Mouse (Mus musculus): ENCODE results near the gene CT030661.1.
"Not testable (repeated sequence)": the region's sequence is repeated elsewhere in the genome, so short reads cannot be mapped to it uniquely, and the experiment has no call there.

- not testable (repeated sequence) for TF ChIP-seq TAL1, GATA1 (IDR thresholded peaks at IDR 0.05; ENCODE audit: low read length)
Observed at GRCm38 (mm10) chr17:22361101-22361781, 46.6 kb upstream of the CT030661.1 start, which contains the start of the genes Zfp944 and Zfp758.
